Mouse (Mus musculus) myocyte (in vitro differentiated cells): ENCODE results near the gene Abhd2.

Source experiments
- MYOD1 ChIP-seq, 3 experiments: IDR thresholded peaks; one replicate each; pipeline ENCODE4 v1.6.1; 2011; ENCODE audit warnings: control low read depth in 2 of 3, low read depth in 2 of 3, mild to moderate bottlenecking in 2 of 3, moderate library complexity in 1 of 3; ENCODE audit not compliant: insufficient read length in 2 of 3, control insufficient read depth in 1 of 3
- POLR2A ChIP-seq: IDR thresholded peaks from one replicate; pipeline ENCODE4 v1.6.1; 2011; ENCODE audit warnings: low read depth, mild to moderate bottlenecking, control low read depth, moderate library complexity; ENCODE audit not compliant: insufficient read length
- POLR2AphosphoS2 ChIP-seq: IDR thresholded peaks from one replicate; pipeline ENCODE4 v1.6.1; 2011; ENCODE audit warnings: low read depth, control low read depth; ENCODE audit not compliant: insufficient read length

GRCm38 (mm10) chr7:79368664-79369063 is 95.7 kb downstream of the Abhd2 start:
- no peak for TF ChIP-seq POLR2A
- TF ChIP-seq POLR2AphosphoS2, result no peak
- TF ChIP-seq MYOD1 (IDR thresholded peaks at IDR 0.05; ENCODE audit: control insufficient read depth in 1 of 3, insufficient read length in 2 of 3, low read depth in 2 of 3), result no peak
